In the genomic region with DNA sequence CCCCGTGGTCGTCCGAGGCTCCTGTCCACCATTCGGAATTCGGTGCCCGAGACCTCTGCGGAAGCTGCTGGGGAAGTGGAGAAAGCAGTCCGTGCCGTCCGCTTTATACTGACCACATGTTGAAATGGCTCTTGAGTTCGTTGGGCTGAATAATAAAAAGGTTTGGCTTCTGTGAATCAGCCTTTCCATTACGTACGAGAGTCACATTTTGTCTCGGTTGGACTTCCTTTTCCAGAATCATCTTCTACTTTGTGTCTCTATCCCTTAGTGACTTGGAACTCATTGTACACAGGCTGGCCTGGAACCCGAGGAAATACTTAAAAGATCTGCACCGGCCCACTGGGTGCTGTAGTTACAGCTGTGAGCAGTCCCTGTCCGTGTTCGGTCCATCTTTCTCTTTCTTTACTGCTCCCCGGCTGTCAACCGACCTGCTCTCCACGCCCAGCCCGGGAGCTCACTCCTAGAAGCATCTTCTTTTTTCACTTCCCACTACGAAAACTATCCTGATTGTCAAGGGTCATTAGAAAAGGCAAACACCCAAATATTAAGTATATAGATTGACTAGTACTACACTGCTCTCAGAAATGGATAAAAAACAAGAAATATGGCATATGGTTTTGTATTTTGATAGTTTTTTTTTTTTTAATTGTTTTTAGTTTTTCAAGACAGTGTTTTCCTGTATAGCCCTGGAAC, we compare ENCODE assay signal across 8 mouse cellular contexts. TPM values are rescaled to one million over a fixed set of nuclear protein-coding genes. Genes with fewer than 3 reads are reported as not detected.
DNase-seq lines count a peak whose midpoint lies in the region; ATAC-seq and TF ChIP-seq lines count a peak whose summit lies in the region.

No protein-coding gene starts in this region.

- TF ChIP-seq EP300 in MEL (IDR thresholded peaks at IDR 0.05; ENCODE audit: low read depth in 1 of 2, low read length in 2 of 2), result no peak; a peak in 1 of 4 replicates

- TF ChIP-seq POLR2A in MEL (IDR thresholded peaks at IDR 0.05; ENCODE audit: control insufficient read depth in 1 of 2, insufficient read depth in 1 of 2, low read depth in 1 of 2, low read length in 2 of 2, poor library complexity in 1 of 2), result no peak

- peak overlapping the region; percentile 79 to 88 for H3K4me3 ChIP-seq in MEL (ENCODE audit: control insufficient read depth in 1 of 2, insufficient read depth in 1 of 2, low read depth in 2 of 2, low read length in 2 of 2)
- peak overlapping the region; percentile 99 for H3K4me3 ChIP-seq in hindbrain, embryonic 11.5 days (ENCODE audit: low read depth, low read length)
- H3K4me3 ChIP-seq in liver, embryonic 15.5 days (replicated peaks), result peak overlapping the region; percentile 82

- no peak for TF ChIP-seq RAD21 in MEL (IDR thresholded peaks at IDR 0.05; ENCODE audit: low read depth, low read length)

- peak overlapping the region; percentile 84 for H3K27ac ChIP-seq in MEL (ENCODE audit: control insufficient read depth, low read depth, low read length)
- H3K27ac ChIP-seq in hindbrain, embryonic 11.5 days (ENCODE audit: low read depth, low read length), result peak overlapping the region; percentile 89
- peak overlapping the region; percentile 90 for H3K27ac ChIP-seq in liver, embryonic 15.5 days (replicated peaks)

- peaks cover 38% of the 10 kb centered on the region for H3K79me2 ChIP-seq in MEL (ENCODE audit: control insufficient read depth, insufficient read depth, low read length, poor library complexity)

- peaks cover 5 to 16% of the 10 kb centered on the region in 2 experiments for H3K4me1 ChIP-seq in MEL (ENCODE audit: control insufficient read depth in 1 of 2, insufficient read depth in 2 of 2, low read length in 2 of 2)
- peaks cover 14% of the 10 kb centered on the region; the same call in 1 of the 2 replicates for H3K4me1 ChIP-seq in hindbrain, embryonic 11.5 days (replicated peaks; ENCODE audit: control insufficient read depth, insufficient read depth, low read length)
- H3K4me1 ChIP-seq in liver, embryonic 15.5 days (replicated peaks), result peaks cover 69% of the 10 kb centered on the region

- no peak for ATAC-seq in hindbrain, embryonic 11.5 days (ENCODE audit: low FRiP score)
- ATAC-seq in liver, embryonic 15.5 days (ENCODE audit: insufficient read depth), result no peak

- no peaks in the 10 kb centered on the region for H3K9me3 ChIP-seq in MEL (replicated peaks; ENCODE audit: insufficient read depth, low read length)
- H3K9me3 ChIP-seq in hindbrain, embryonic 11.5 days (ENCODE audit: control insufficient read depth, low read length), result no peaks in the 10 kb centered on the region
- H3K9me3 ChIP-seq in liver, embryonic 15.5 days (replicated peaks), result no peaks in the 10 kb centered on the region

- H3K36me3 ChIP-seq in MEL (ENCODE audit: control insufficient read depth in 1 of 2, insufficient read depth in 2 of 2, low read length in 2 of 2), result peaks cover 5 to 28% of the 10 kb centered on the region in 2 experiments
- peaks cover 14% of the 10 kb centered on the region for H3K36me3 ChIP-seq in hindbrain, embryonic 11.5 days (ENCODE audit: control insufficient read depth, insufficient read depth, low read length)
- H3K36me3 ChIP-seq in liver, embryonic 15.5 days (replicated peaks), result peaks cover 40% of the 10 kb centered on the region

- DNase-seq in heart, adult 11 months, result peak; percentile 92
- no peak for DNase-seq in heart, adult 18-20 months
- DNase-seq in MEL (ENCODE audit: low read depth, low spot score), result no peak
- DNase-seq in hindbrain, embryonic 11.5 days (ENCODE audit: low spot score), result no peak
- no peak for DNase-seq in ovary, postnatal 36 days (ENCODE audit: low spot score)
- DNase-seq in cerebellum, postnatal 10 days, result no peak
- DNase-seq in T-cell, adult 2 months (ENCODE audit: low spot score), result no peak

- TF ChIP-seq CTCF in MEL (IDR thresholded peaks at IDR 0.05 in 2 of 3, conservative IDR thresholded peaks at IDR 0.05 in 1 of 3; ENCODE audit: control insufficient read depth in 1 of 3, insufficient read depth in 1 of 3, low read depth in 2 of 3, low read length in 3 of 3, poor library complexity in 1 of 3, severe bottlenecking in 1 of 3), result no peak

- no peaks in the 10 kb centered on the region for H3K27me3 ChIP-seq in MEL (ENCODE audit: control insufficient read depth in 1 of 2, insufficient read depth in 2 of 2, low read length in 2 of 2)
- H3K27me3 ChIP-seq in hindbrain, embryonic 11.5 days (ENCODE audit: control insufficient read depth, insufficient read depth, low read length), result no peaks in the 10 kb centered on the region
- no peaks in the 10 kb centered on the region for H3K27me3 ChIP-seq in liver, embryonic 15.5 days

- H3K9ac ChIP-seq in MEL (ENCODE audit: control insufficient read depth, low read depth, low read length, poor library complexity, severe bottlenecking), result peak overlapping the region; percentile 92
- H3K9ac ChIP-seq in hindbrain, embryonic 11.5 days (ENCODE audit: low read depth, low read length), result peak overlapping the region; percentile 96
- peak overlapping the region; percentile 86 for H3K9ac ChIP-seq in liver, embryonic 15.5 days

- WGBS in hindbrain, embryonic 11.5 days, result under 1% methylated on average over 23 of the region's 23 CpGs
- WGBS in liver, embryonic 15.5 days (ENCODE audit: insufficient replicate concordance), result under 1% methylated on average over 23 of the region's 23 CpGs

- peak overlapping the region; percentile 86 for H3K4me2 ChIP-seq in hindbrain, embryonic 11.5 days (replicated peaks; ENCODE audit: low read depth, low read length)
- peak overlapping the region; percentile 92 for H3K4me2 ChIP-seq in liver, embryonic 15.5 days

TF ChIP-seq in MEL, 35 proteins besides CTCF, POLR2A, EP300 and RAD21 (continues in another document):
- TF ChIP-seq ZKSCAN1 (IDR thresholded peaks at IDR 0.05; ENCODE audit: low read depth, low read length) (no peak), TAL1 (IDR thresholded peaks at IDR 0.05; ENCODE audit: low read length) (no peak), GATA1 (IDR thresholded peaks at IDR 0.05; ENCODE audit: low read depth, low read length) (no peak), POLR2AphosphoS2 (IDR thresholded peaks at IDR 0.05; ENCODE audit: low read length) (no peak; the same call in 1 of the 2 replicates), MYB (IDR thresholded peaks at IDR 0.05; ENCODE audit: low read depth, low read length) (0 out of 2 replicates have a peak, but pooled peaks have one; percentile 9), BHLHE40 (IDR thresholded peaks at IDR 0.05; ENCODE audit: borderline replicate concordance, low read depth, low read length) (no peak), ELF1 (IDR thresholded peaks at IDR 0.05; ENCODE audit: low read depth, low read length) (no peak), NRF1 (IDR thresholded peaks at IDR 0.05; ENCODE audit: insufficient read depth, low read depth, low read length, poor library complexity, severe bottlenecking) (no peak), MYC (IDR thresholded peaks at IDR 0.05; ENCODE audit: low read depth, low read length) (no peak; the same call in 1 of the 2 replicates), GABPA (IDR thresholded peaks at IDR 0.05; ENCODE audit: low read depth, low read length) (no peak), SMC3 (IDR thresholded peaks at IDR 0.05; ENCODE audit: low read depth, low read length) (no peak; the same call in 1 of the 2 replicates), MEF2A (IDR thresholded peaks at IDR 0.05; ENCODE audit: extremely low read depth, insufficient replicate concordance, low read depth, low read length, poor library complexity, severe bottlenecking) (no peak), MAFK (IDR thresholded peaks at IDR 0.05; ENCODE audit: borderline replicate concordance, low read depth, low read length) (no peak), USF2 (IDR thresholded peaks at IDR 0.05; ENCODE audit: borderline replicate concordance in 1 of 2, insufficient read depth in 1 of 2, low read depth in 1 of 2, low read length in 2 of 2) (no peak)

RNA-seq across cellular contexts. Expression of gene P4hb, which starts 0.7 kb away (rescaled TPM):
- total RNA-seq in heart, adult 18-20 months (2021), result 100 to 1,000 TPM; 230 TPM
- 625 and 639 TPM in 2 replicates for total RNA-seq in MEL (2012; rRNA removed)
- polyA plus RNA-seq in MEL (2012; ENCODE audit: insufficient read depth in 1 of 2, insufficient read length in 2 of 2, low read depth in 1 of 2, low replicate concordance in 2 of 2, missing spikeins in 1 of 2), result 1,000 to 10,000 TPM in 1 of 2 experiments, 100 to 1,000 TPM in 1; 563 to 1,152 TPM
- polyA plus RNA-seq in hindbrain, embryonic 11.5 days (2014; fragmentation: Nextera tagmentation; extraction: Ambion mirVana), result 504 and 527 TPM in 2 replicates
- polyA plus RNA-seq in liver, embryonic 15.5 days (2015; fragmentation: Nextera tagmentation; extraction: Ambion mirVana), result 635 and 803 TPM in 2 replicates

RNA-seq across cellular contexts. Expression of gene Arhgdia, which starts 7.7 kb away (rescaled TPM):
- total RNA-seq in heart, adult 18-20 months (2021), result 100 to 1,000 TPM; 133 to 144 TPM
- total RNA-seq in MEL (2012; rRNA removed), result 364 and 367 TPM in 2 replicates
- polyA plus RNA-seq in MEL (2012; ENCODE audit: insufficient read depth in 1 of 2, insufficient read length in 2 of 2, low read depth in 1 of 2, low replicate concordance in 2 of 2, missing spikeins in 1 of 2), result 100 to 1,000 TPM; 601 to 821 TPM
- 576 and 591 TPM in 2 replicates for polyA plus RNA-seq in hindbrain, embryonic 11.5 days (2014; fragmentation: Nextera tagmentation; extraction: Ambion mirVana)
- polyA plus RNA-seq in liver, embryonic 15.5 days (2015; fragmentation: Nextera tagmentation; extraction: Ambion mirVana), result 222 and 238 TPM in 2 replicates

RNA-seq across cellular contexts. Expression of gene Ppp1r27, which starts 22.8 kb away (rescaled TPM):
- total RNA-seq in heart, adult 18-20 months (2021), result under 1 TPM in 1 of 2 experiments, not detected in 1; 0.35 TPM
- not detected in 2 replicates for total RNA-seq in MEL (2012; rRNA removed)
- not detected for polyA plus RNA-seq in MEL (2012; ENCODE audit: insufficient read depth in 1 of 2, insufficient read length in 2 of 2, low read depth in 1 of 2, low replicate concordance in 2 of 2, missing spikeins in 1 of 2)
- not detected in 2 replicates for polyA plus RNA-seq in hindbrain, embryonic 11.5 days (2014; fragmentation: Nextera tagmentation; extraction: Ambion mirVana)
- polyA plus RNA-seq in liver, embryonic 15.5 days (2015; fragmentation: Nextera tagmentation; extraction: Ambion mirVana), result 0.36 and 0.38 TPM in 2 replicates

RNA-seq across cellular contexts. Expression of gene Mcrip1, which starts 24.2 kb away (rescaled TPM):
- 10 to 100 TPM; 39.1 to 44.1 TPM for total RNA-seq in heart, adult 18-20 months (2021)
- 27.2 and 36.6 TPM in 2 replicates for total RNA-seq in MEL (2012; rRNA removed)
- polyA plus RNA-seq in MEL (2012; ENCODE audit: insufficient read depth in 1 of 2, insufficient read length in 2 of 2, low read depth in 1 of 2, low replicate concordance in 2 of 2, missing spikeins in 1 of 2), result 10 to 100 TPM in 1 of 2 experiments, not detected in 1; 83.5 TPM
- 245 and 256 TPM in 2 replicates for polyA plus RNA-seq in hindbrain, embryonic 11.5 days (2014; fragmentation: Nextera tagmentation; extraction: Ambion mirVana)
- 41.8 and 47.6 TPM in 2 replicates for polyA plus RNA-seq in liver, embryonic 15.5 days (2015; fragmentation: Nextera tagmentation; extraction: Ambion mirVana)

RNA-seq across cellular contexts. Expression of gene Alyref, which starts 24.4 kb away (rescaled TPM):
- 10 to 100 TPM; 44.1 to 46.9 TPM for total RNA-seq in heart, adult 18-20 months (2021)
- total RNA-seq in MEL (2012; rRNA removed), result 1,072 and 1,078 TPM in 2 replicates
- polyA plus RNA-seq in MEL (2012; ENCODE audit: insufficient read depth in 1 of 2, insufficient read length in 2 of 2, low read depth in 1 of 2, low replicate concordance in 2 of 2, missing spikeins in 1 of 2), result 100 to 1,000 TPM in 1 of 2 experiments, not detected in 1; 600 TPM
- 686 and 764 TPM in 2 replicates for polyA plus RNA-seq in hindbrain, embryonic 11.5 days (2014; fragmentation: Nextera tagmentation; extraction: Ambion mirVana)
- 253 and 277 TPM in 2 replicates for polyA plus RNA-seq in liver, embryonic 15.5 days (2015; fragmentation: Nextera tagmentation; extraction: Ambion mirVana)
